Mouse (Mus musculus): ENCODE measurements at regions not wholly inside any gene's neighbourhood (a gene's known extent, or its start where the extent isn't known, plus 50 kb on each side); places are given as distances from the start of the nearest gene placed in this dataset.

DNA sequence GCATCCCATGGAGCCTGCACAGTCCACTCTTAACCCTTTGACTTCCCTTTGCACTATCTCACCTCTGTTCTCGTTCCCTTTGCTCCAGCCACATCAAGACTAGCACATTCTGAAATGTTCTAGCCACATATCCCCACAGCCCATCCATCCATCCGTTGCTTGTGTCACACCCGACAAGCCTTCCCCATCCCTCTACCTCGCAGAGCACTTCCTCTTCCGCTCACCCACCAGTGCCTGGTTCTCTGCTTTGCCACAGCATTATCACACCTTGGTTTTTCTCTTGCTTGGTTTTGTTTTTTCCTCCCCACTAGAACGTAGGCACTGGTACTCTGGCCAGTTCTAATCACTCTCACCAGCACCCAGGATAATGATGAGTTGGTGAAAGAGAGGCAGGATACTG lies 61.5 kb upstream of the Eomes start:
- H3K27me3 ChIP-seq (ENCODE audit: control insufficient read depth, insufficient read depth, low read length), result no peaks in the 10 kb centered on the region
- H3K4me2 ChIP-seq (replicated peaks), result no peak overlapping the region
- H3K27ac ChIP-seq, result no peak overlapping the region
- ATAC-seq (ENCODE audit: low FRiP score), result no peak
- no peaks in the 10 kb centered on the region for H3K36me3 ChIP-seq (replicated peaks; ENCODE audit: control insufficient read depth, insufficient read depth)
- DNase-seq (ENCODE audit: low spot score), result no peak
- WGBS, result 92% methylated on average over 6 of the region's 6 CpGs
- H3K4me3 ChIP-seq (replicated peaks; ENCODE audit: low read length), result no peak overlapping the region
- H3K9ac ChIP-seq, result no peak overlapping the region
- H3K4me1 ChIP-seq (replicated peaks; ENCODE audit: control insufficient read depth, insufficient read depth, low read length), result no peaks in the 10 kb centered on the region
- no peaks in the 10 kb centered on the region for H3K9me3 ChIP-seq (ENCODE audit: control insufficient read depth, low read length)

DNA sequence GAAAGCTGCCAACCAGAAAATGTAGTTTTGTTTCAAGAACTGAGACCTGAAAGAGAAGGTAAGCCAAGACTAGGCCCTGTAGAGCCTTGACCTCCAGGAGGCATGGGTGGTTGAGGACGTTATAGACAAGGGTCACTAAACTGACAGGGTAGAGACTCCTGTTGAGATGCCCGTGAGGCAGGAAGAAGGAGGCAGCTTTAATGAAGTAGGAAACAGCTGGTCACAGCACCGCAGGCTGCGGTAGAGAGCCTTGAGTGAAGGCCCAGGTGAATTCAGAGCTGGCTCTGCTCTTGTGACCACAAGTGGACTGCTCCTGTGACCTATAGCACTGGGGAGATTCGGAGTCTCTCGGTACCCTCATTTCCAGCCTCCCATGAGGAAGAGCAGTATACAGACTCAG lies 53.7 kb upstream of the Eomes start:
- ATAC-seq (ENCODE audit: low FRiP score), result no peak
- Histone ChIP-seq H3K36me3 (replicated peaks; ENCODE audit: control insufficient read depth, insufficient read depth) (no peaks in the 10 kb centered on the region), H3K4me3 (replicated peaks; ENCODE audit: low read length) (no peak overlapping the region), H3K9ac (no peak overlapping the region), H3K27me3 (ENCODE audit: control insufficient read depth, insufficient read depth, low read length) (no peaks in the 10 kb centered on the region), H3K4me1 (replicated peaks; ENCODE audit: control insufficient read depth, insufficient read depth, low read length) (no peaks in the 10 kb centered on the region), H3K4me2 (replicated peaks) (no peak overlapping the region), H3K9me3 (ENCODE audit: control insufficient read depth, low read length) (no peaks in the 10 kb centered on the region), H3K27ac (no peak overlapping the region)
- no peak for DNase-seq (ENCODE audit: low spot score)
- 82% methylated on average over 6 of the region's 6 CpGs for WGBS

Data from hindbrain, embryonic 14.5 days (tissue).